Mouse (Mus musculus) limb, embryonic 13.5 days (tissue): ENCODE results near the gene Prg3. TPM values are rescaled to one million over a fixed set of nuclear protein-coding genes. Genes with fewer than 3 reads are reported as not detected.

Source experiments
- ATAC-seq: fragments of 200-750 bp; cut with Nextera tagmentation; 2 replicates; pipeline ENCODE4 v1.8.0; 2017; ENCODE audit warnings: low read depth, moderate number of reproducible peaks, moderate TSS enrichment; ENCODE audit not compliant: low FRiP score
- H3K27ac ChIP-seq: fragments of 300-500 bp; sonication (generic); 2 replicates; pipeline ENCODE4 v1.5.1; 2015; ENCODE audit warnings: inconsistent platforms, mild to moderate bottlenecking, moderate library complexity
- H3K27me3 ChIP-seq: fragments of 300-500 bp; sonication (generic); 2 replicates; pipeline ENCODE4 v1.6.1; 2015; ENCODE audit warnings: mild to moderate bottlenecking, inconsistent platforms
- H3K36me3 ChIP-seq: fragments of 300-500 bp; sonication (generic); 2 replicates; pipeline ENCODE4 v1.6.1; 2015; ENCODE audit warnings: inconsistent platforms, mild to moderate bottlenecking, moderate library complexity
- H3K4me1 ChIP-seq: fragments of 300-500 bp; sonication (generic); 2 replicates; pipeline ENCODE4 v1.6.1; 2015; ENCODE audit warnings: inconsistent platforms
- H3K4me2 ChIP-seq: fragments of 300-500 bp; sonication (generic); replicated peaks from 2 replicates; pipeline ENCODE4 v1.6.1; 2015; ENCODE audit warnings: inconsistent platforms, mild to moderate bottlenecking, moderate library complexity
- H3K4me3 ChIP-seq: fragments of 300-500 bp; sonication (generic); 2 replicates; pipeline ENCODE4 v1.5.1; 2015; ENCODE audit warnings: moderate library complexity, mild to moderate bottlenecking, inconsistent platforms
- H3K9ac ChIP-seq: fragments of 300-500 bp; sonication (generic); 2 replicates; pipeline ENCODE4 v1.6.1; 2015; ENCODE audit warnings: mild to moderate bottlenecking, inconsistent platforms
- H3K9me3 ChIP-seq: fragments of 300-500 bp; sonication (generic); 2 replicates; pipeline ENCODE4 v1.6.1; 2016; ENCODE audit warnings: inconsistent platforms
- WGBS: fragments of 180-500 bp; shearing (Covaris S2); methylation state at CpG from one replicate; pipeline ENCODE4 v1.1.7; 2015; 5-methylcytosine and 5-hydroxymethylcytosine counted together
- polyA plus RNA-seq: library from polyadenylated mRNA; unstranded; fragments of >200 nt; fragmentation: Nextera tagmentation; extraction: Ambion mirVana; gene quantifications from 2 replicates; pipeline ENCODE4 v1.2.1, GENCODE M21; 2015

Prg3 gene
- polyA plus RNA-seq, 1 experiment from 2014 or later: not detected

DNA sequence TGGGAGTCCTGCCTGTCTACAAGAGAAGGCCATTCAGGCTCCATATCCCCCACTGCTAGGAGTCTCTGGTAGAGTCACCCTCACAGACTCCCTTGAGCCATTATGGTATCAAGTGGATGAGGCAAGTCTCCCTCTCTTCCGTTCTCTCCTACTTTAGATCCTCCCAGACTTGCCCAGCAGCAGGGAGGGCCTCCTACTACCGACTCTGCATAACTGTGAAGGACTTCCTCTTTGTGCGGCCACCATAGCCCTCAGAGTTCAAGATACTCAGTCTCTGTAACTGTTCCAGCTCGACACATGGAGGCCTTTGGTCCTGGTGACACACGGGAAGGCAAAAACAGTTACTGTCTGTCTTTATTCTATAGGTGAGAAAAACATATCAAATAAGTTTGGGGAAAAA is 39.3 kb downstream of the Prg3 start:
- WGBS: 71% methylated on average over 5 of the region's 5 CpGs
- H3K36me3 ChIP-seq: no peaks in the 10 kb centered on the region
- no peak overlapping the region for H3K27ac ChIP-seq
- H3K9ac ChIP-seq: no peak overlapping the region
- no peak for ATAC-seq
- H3K4me2 ChIP-seq: no peak overlapping the region
- no peaks in the 10 kb centered on the region for H3K4me1 ChIP-seq
- H3K27me3 ChIP-seq: no peaks in the 10 kb centered on the region
- H3K4me3 ChIP-seq: no peak overlapping the region
- no peaks in the 10 kb centered on the region for H3K9me3 ChIP-seq

DNA sequence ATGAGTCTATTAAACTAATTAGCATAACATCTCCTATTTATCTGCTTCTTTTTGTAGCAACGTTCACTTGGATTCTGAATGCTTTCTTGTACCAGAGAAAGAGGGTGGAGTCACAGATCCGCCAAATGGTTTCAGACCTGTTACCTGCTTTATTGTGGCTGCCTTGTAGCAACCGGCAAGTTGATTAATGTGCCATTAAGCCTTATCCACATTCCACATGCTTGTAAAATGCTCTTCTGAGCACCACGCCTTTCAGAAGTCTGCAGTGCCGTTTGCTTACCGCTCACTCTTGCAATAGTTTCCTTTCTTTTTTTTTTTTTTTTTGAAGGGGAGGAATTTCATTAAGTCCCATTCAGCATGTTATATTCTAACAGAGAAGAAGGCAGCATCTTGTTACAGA is 41.9 kb downstream of the Prg3 start:
- ATAC-seq: no peak
- Histone ChIP-seq H3K4me2 (no peak overlapping the region), H3K27me3 (no peaks in the 10 kb centered on the region), H3K4me1 (no peaks in the 10 kb centered on the region), H3K36me3 (no peaks in the 10 kb centered on the region), H3K9ac (no peak overlapping the region), H3K27ac (no peak overlapping the region), H3K9me3 (no peaks in the 10 kb centered on the region), H3K4me3 (no peak overlapping the region)
- 23% methylated on average over 6 of the region's 6 CpGs for WGBS

DNA sequence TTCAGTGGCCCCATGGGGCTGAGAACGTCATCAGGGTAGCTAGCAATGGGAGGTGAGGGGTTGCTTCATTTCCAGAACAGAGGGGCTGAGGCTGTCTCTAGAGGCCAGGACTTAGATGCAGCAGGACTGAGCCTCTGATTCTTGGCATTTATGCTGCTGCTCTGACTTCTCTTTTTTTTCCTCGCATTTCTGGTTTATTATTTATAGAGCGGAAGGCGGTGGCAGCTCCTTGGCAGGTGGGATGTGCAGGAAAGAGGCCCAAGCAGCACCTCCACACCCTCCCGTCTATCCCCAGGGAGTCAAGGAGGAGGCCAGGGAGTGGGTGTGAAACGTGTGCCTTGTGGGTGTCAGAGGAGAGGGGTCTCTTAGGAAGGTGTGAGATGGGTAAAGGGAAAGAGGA is 43.0 kb downstream of the Prg3 start:
- no peak for ATAC-seq
- Histone ChIP-seq H3K27ac (no peak overlapping the region), H3K4me1 (peaks cover under 1% of the 10 kb centered on the region), H3K9ac (peak overlapping the region; percentile 8; the same call in 1 of the 2 replicates), H3K4me2 (no peak overlapping the region), H3K27me3 (no peaks in the 10 kb centered on the region), H3K4me3 (no peak overlapping the region), H3K9me3 (no peaks in the 10 kb centered on the region), H3K36me3 (no peaks in the 10 kb centered on the region)
- 63% methylated on average over 6 of the region's 6 CpGs for WGBS

DNA sequence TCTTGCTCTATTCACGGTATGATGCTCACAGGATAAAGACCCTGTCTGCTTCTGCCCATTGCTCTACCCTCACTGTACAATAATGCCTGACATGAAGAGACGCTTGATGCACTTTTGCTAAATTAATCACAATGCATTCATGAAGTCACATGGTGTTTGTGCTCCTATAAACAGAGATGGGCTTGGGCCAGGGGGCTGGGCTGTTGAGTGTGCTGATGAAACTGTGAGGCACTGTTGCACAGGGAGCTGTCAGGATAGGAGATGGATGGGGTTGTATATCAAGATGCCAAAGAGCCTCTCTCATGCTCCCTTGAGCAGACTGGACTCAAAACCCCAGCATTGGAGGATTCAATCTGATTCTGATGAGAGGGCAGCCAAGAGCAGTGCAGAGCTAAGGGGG is 45.1 kb downstream of the Prg3 start:
- Histone ChIP-seq H3K4me3 (no peak overlapping the region), H3K4me1 (peaks cover 12% of the 10 kb centered on the region), H3K9ac (no peak overlapping the region), H3K36me3 (no peaks in the 10 kb centered on the region), H3K4me2 (no peak overlapping the region), H3K27me3 (no peaks in the 10 kb centered on the region), H3K9me3 (no peaks in the 10 kb centered on the region), H3K27ac (no peak overlapping the region)
- no peak for ATAC-seq
- WGBS: 80% methylated on average over 2 of the region's 2 CpGs

GRCm38 (mm10) chr2:85034169-85034568 is 46.2 kb downstream of the Prg3 start:
- no peak for ATAC-seq
- 90% methylated on average over 7 of the region's 7 CpGs for WGBS

GRCm38 (mm10) chr2:85036507-85037046 is 48.6 kb downstream of the Prg3 start:
- Histone ChIP-seq H3K4me1 (peaks cover 22% of the 10 kb centered on the region), H3K4me2 (peak overlapping the region; percentile 85), H3K9me3 (no peaks in the 10 kb centered on the region), H3K27me3 (no peaks in the 10 kb centered on the region), H3K9ac (peak overlapping the region; percentile 96), H3K36me3 (peaks cover 28% of the 10 kb centered on the region), H3K4me3 (peak overlapping the region; percentile 84), H3K27ac (peak overlapping the region; percentile 63; the same call in 1 of the 2 replicates)
- WGBS: 6% methylated on average over 11 of the region's 11 CpGs
- peak; percentile 28 for ATAC-seq

More at GRCm38 (mm10) chr2:85034169-85034568, 46.2 kb downstream of the Prg3 start:
- H3K4me3 ChIP-seq: no peak overlapping the region
- peaks cover 19% of the 10 kb centered on the region for H3K4me1 ChIP-seq
- H3K9ac ChIP-seq: no peak overlapping the region
- no peaks in the 10 kb centered on the region for H3K9me3 ChIP-seq
- H3K27me3 ChIP-seq: no peaks in the 10 kb centered on the region
- no peak overlapping the region for H3K4me2 ChIP-seq
- H3K27ac ChIP-seq: no peak overlapping the region
- peaks cover 4% of the 10 kb centered on the region for H3K36me3 ChIP-seq

DNA sequence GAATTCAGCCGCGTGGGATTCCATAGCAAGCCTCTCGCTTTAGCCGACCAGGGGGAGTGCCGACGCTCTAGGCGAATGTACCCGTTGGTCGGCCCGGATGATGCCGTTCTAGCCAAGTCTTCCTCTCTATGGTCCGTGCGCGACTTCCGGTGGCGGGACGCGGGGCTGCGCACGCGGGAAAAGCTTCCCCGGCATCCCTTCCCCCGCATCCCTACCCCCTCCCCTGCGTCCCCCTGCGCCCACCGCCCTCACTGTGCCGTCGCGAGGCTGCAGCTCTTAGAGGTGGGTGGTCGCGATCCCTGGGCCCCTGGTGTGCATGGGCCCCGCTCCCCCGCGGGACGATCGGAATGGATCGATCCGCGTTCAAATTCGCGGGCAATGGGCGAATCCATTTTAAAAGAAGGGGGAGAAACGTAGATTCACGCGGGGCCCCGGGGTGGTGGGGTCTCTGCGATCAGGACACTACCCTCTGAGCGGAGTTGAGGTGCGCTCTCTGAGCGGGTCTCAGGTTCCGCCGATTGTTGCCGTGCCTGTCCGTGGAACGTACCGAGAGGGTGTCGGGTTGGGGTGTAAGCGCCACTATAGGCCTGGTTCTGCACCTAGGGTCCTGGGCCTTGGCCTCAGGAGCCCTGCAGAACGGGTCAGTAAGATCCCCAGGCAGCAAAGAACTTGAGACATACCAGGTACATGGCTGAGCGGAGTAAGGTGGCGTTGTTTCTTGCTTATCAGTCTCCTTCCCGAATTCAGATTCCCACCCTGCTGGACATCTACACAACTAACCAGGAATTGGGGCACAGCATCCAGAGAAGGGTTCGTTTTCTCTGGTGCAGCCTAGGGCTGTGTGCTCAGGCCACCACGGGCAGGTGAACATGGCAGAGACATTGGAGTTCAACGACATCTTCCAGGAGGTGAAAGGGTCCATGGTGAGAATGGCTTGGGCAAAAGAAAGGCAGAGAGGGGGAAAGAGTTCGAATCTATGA is 49.3 kb downstream of the Prg3 start, which contains the start of the genes Ssrp1 and P2rx3:
Ssrp1 (plus strand) TSS at position 188 of the 980 bp plus-strand sequence.
P2rx3 (minus strand) TSS at position 416 of the 980 bp plus-strand sequence.
- ATAC-seq: peak; percentile 95
- peak within 1 kb of the TSS; percentile 85 for H3K4me2 ChIP-seq
- H3K9me3 ChIP-seq: no peaks in the 10 kb centered on the region
- H3K4me1 ChIP-seq: peaks cover 22% of the 10 kb centered on the region
- no peaks in the 10 kb centered on the region for H3K27me3 ChIP-seq
- peaks cover 36% of the 10 kb centered on the region for H3K36me3 ChIP-seq
- WGBS: under 1% methylated on average over 66 of the region's 66 CpGs
- peak within 1 kb of the TSS; percentile 85 for H3K27ac ChIP-seq
- peak within 1 kb of the TSS; percentile 84 for H3K4me3 ChIP-seq
- peak within 1 kb of the TSS; percentile 96 for H3K9ac ChIP-seq

DNA sequence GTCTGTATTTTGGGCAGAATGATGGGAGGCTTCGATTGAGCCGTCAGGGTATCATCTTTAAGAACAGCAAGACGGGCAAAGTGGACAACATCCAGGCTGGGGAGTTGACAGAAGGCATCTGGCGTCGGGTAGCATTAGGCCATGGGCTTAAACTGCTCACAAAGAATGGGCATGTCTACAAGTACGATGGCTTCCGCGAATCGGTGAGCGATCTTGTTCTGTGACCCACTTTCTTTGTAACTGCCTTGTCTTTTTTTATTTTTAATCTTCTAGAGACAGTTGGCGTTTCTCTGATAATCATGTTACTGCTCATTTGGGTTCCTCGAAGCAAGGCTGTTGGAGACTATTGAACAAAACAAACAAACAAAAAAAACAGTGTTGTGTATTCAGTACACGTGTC is 50.3 kb downstream of the Prg3 start:
- peaks cover 22% of the 10 kb centered on the region for H3K4me1 ChIP-seq
- 86% methylated on average over 13 of the region's 13 CpGs for WGBS
- ATAC-seq: no peak
- H3K4me2 ChIP-seq: peak overlapping the region; percentile 85
- peak overlapping the region; percentile 96 for H3K9ac ChIP-seq
- no peaks in the 10 kb centered on the region for H3K9me3 ChIP-seq
- H3K4me3 ChIP-seq: peak overlapping the region; percentile 84
- H3K27me3 ChIP-seq: no peaks in the 10 kb centered on the region
- no peak overlapping the region for H3K27ac ChIP-seq
- peaks cover 46% of the 10 kb centered on the region for H3K36me3 ChIP-seq

Other genes starting within 250 kb of the Prg3 start
- 11.4 and 12.9 TPM in 2 replicates for gene Gm19426, start 244.6 kb upstream of the Prg3 start, polyA plus RNA-seq
- gene Serping1, start 212.8 kb upstream of the Prg3 start, polyA plus RNA-seq: 25.4 and 30.1 TPM in 2 replicates
- gene Ube2l6, start 189.4 kb upstream of the Prg3 start, polyA plus RNA-seq: 31.8 and 32.9 TPM in 2 replicates
- 0.14 and 0.27 TPM in 2 replicates for gene Smtnl1, start 165.6 kb upstream of the Prg3 start, polyA plus RNA-seq
- gene Timm10, start 161.2 kb upstream of the Prg3 start, polyA plus RNA-seq: 47.8 and 51.3 TPM in 2 replicates
- 16.8 and 18.9 TPM in 2 replicates for gene Slc43a1, start 149.4 kb upstream of the Prg3 start, polyA plus RNA-seq
- gene Rtn4rl2, start 101.5 kb upstream of the Prg3 start, polyA plus RNA-seq: 0.65 and 1.1 TPM in 2 replicates
- gene Slc43a3, start 51.6 kb upstream of the Prg3 start, polyA plus RNA-seq: 32.8 and 37.4 TPM in 2 replicates
- gene Prg2, start 7.8 kb upstream of the Prg3 start, polyA plus RNA-seq: 0.23 and 0.65 TPM in 2 replicates
- gene Ssrp1, start 49.0 kb downstream of the Prg3 start, polyA plus RNA-seq: 297 and 301 TPM in 2 replicates
- 1.0 and 1.1 TPM in 2 replicates for gene P2rx3, start 49.2 kb downstream of the Prg3 start, polyA plus RNA-seq
- 28.7 and 43.9 TPM in 2 replicates for gene Tnks1bp1, start 59.8 kb downstream of the Prg3 start, polyA plus RNA-seq
- gene Aplnr, start 148.0 kb downstream of the Prg3 start, polyA plus RNA-seq: 42.2 and 49.7 TPM in 2 replicates
- gene Lrrc55, start 209.0 kb downstream of the Prg3 start, polyA plus RNA-seq: 0.75 and 0.78 TPM in 2 replicates